Mouse (Mus musculus): ENCODE results near the gene Gata1.
"Not testable (repeated sequence)": the region's sequence is repeated elsewhere in the genome, so short reads cannot be mapped to it uniquely, and the experiment has no call there.

The Gata1 gene

GRCm38 (mm10) chrX:7966161-7966560, 11.7 kb downstream of the Gata1 start:
- no peak for DNase-seq (ENCODE audit: low spot score)

- no peak for DNase-seq (ENCODE audit: low spot score)
Measured at GRCm38 (mm10) chrX:7963829-7964626, 13.8 kb downstream of the Gata1 start.

- no peak for DNase-seq (ENCODE audit: low spot score)
Measured at GRCm38 (mm10) chrX:7958868-7959267, 19.0 kb downstream of the Gata1 start.

GRCm38 (mm10) chrX:7950091-7950490, 27.8 kb downstream of the Gata1 start:
- DNase-seq (ENCODE audit: low spot score): no peak

- peak; percentile 94 for DNase-seq (ENCODE audit: low spot score)
Measured at GRCm38 (mm10) chrX:7947900-7948492, 29.9 kb downstream of the Gata1 start.

- peak; percentile 27 for DNase-seq (ENCODE audit: low spot score)
Measured at GRCm38 (mm10) chrX:7947108-7947899, 30.6 kb downstream of the Gata1 start, which contains the start of gene Hdac6. Gene Hdac6 (minus strand): TSS chrX:7947889.

- no peak for DNase-seq (ENCODE audit: low spot score)
Measured at GRCm38 (mm10) chrX:7945618-7946017, 32.3 kb downstream of the Gata1 start.

GRCm38 (mm10) chrX:7937667-7938066, 40.2 kb downstream of the Gata1 start:
- no peak for DNase-seq (ENCODE audit: low spot score)

- DNase-seq (ENCODE audit: low spot score): no peak
Measured at GRCm38 (mm10) chrX:7936874-7937273, 41.0 kb downstream of the Gata1 start.

GRCm38 (mm10) chrX:7928270-7928790, 49.5 kb downstream of the Gata1 start, which contains the start of gene Eras:
Gene Eras (minus strand): TSS chrX:7928607.
- DNase-seq (ENCODE audit: low spot score): no peak

GRCm38 (mm10) chrX:7927116-7927515, 50.8 kb downstream of the Gata1 start:
- DNase-seq (ENCODE audit: low spot score): no peak

- no peak for DNase-seq (ENCODE audit: low spot score)
Measured at GRCm38 (mm10) chrX:7926266-7926665, 51.6 kb downstream of the Gata1 start.

GRCm38 (mm10) chrX:7922032-7922431, 55.8 kb downstream of the Gata1 start:
- DNase-seq (ENCODE audit: low spot score): no peak

- peak; percentile 90 for DNase-seq (ENCODE audit: low spot score)
Measured at GRCm38 (mm10) chrX:7919601-7920383, 58.1 kb downstream of the Gata1 start, which contains the start of gene Pcsk1n. Gene Pcsk1n (plus strand): TSS chrX:7919822.

GRCm38 (mm10) chrX:7917960-7918359, 59.9 kb downstream of the Gata1 start:
- DNase-seq (ENCODE audit: low spot score): not testable (repeated sequence)

- not testable (repeated sequence) for DNase-seq (ENCODE audit: low spot score)
Measured at GRCm38 (mm10) chrX:7915669-7916068, 62.2 kb downstream of the Gata1 start.

- peak; percentile 37 for DNase-seq (ENCODE audit: low spot score)
Measured at GRCm38 (mm10) chrX:7910473-7910872, 67.4 kb downstream of the Gata1 start.

Data from MN1 (cell line).